Mouse (Mus musculus) mesoderm, embryonic 11.5 days (tissue): Measurements from ENCODE around the gene Cchcr1.
"Not testable (repeated sequence)": the region's sequence is repeated elsewhere in the genome, so short reads cannot be mapped to it uniquely, and the experiment has no call there.

Experiments used
- DNase-seq: peaks from one replicate; pipeline ENCODE4 v3.0.0-alpha.2; 2012; ENCODE audit warnings: low read depth, low spot score

The Cchcr1 gene

DNA sequence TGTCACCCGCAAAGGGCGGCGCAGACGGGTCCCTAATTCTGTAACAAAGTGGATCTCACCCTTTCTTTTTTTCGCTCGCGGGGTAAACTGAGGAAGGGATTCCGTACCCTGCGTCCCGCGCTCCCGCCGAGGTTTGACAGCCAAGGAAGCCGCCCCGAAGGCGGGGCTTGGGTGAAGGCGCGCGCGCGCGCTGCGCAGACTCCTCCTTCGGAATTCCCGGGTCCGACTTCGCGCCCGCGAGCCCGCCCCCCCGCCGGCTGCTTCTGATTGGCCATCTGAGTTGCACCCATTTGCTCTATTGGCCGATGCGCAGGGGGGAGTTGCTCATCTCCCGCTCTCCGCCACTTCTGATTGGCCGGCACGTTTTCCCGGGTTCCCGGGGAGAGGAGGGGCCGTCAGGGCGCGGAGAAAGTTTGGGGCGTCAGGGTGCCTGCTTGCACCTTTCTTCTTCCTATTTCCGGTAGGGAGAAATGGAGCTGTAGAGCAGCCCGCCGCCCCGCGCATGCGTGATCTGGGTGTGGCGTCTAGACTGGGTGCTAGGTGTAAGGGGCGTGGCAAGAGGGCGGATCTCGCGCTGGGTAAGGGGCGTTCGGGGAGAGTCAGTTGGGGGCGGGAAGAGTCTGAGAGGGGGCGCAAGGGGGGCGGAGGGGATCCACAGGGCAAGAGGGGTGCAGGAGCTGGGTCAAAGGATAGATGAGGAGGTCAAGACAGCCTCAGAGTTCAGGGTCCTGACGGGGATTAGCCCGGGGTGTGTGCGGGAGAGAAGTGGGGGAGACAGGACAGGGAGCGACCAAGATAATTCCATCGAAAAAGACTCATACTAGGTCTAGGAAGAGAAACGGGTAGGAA, at the start of gene Cchcr1, which contains the start of gene Tcf19:
Gene Cchcr1 (plus strand): TSS at position 449 of the 849 bp plus-strand sequence.
Gene Tcf19 (minus strand): TSS at position 173 of the 849 bp plus-strand sequence.
- peak; percentile 98 for DNase-seq

GRCm38 (mm10) chr17:35468936-35469335, 48.0 kb upstream of the Cchcr1 start:
- DNase-seq: not testable (repeated sequence)

GRCm38 (mm10) chr17:35469842-35470751, 46.8 kb upstream of the Cchcr1 start, which contains the start of gene H2-Q10:
H2-Q10 (plus strand) TSS chr17:35470089.
- DNase-seq: peak; percentile 29

DNA sequence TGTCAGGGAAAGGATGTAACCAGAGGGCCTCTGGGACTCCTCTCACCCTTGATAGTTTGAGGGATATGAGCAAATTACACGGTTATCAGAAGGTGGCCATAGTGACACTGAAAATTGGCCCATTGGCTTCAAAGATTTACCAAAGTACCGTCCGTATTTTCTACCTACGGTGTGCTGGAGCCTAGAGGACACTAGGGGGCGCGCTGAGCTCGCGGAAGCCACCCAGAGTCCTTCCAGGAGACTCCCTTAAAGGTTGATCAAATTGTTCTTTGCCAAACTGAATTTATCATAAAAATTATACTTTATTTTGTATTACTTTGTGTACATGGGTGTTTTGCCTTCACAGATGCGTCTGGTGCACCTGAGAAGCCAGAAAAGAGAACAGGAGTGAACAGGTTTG, 32.8 kb upstream of the Cchcr1 start:
- DNase-seq: peak; percentile 66

GRCm38 (mm10) chr17:35485702-35486101, 31.2 kb upstream of the Cchcr1 start:
- no peak for DNase-seq

- DNase-seq: no peak
Observed at GRCm38 (mm10) chr17:35486726-35487125, 30.2 kb upstream of the Cchcr1 start.

- DNase-seq: no peak
Observed at GRCm38 (mm10) chr17:35488041-35488440, 28.9 kb upstream of the Cchcr1 start.

- no peak for DNase-seq
Observed at GRCm38 (mm10) chr17:35490320-35490719, 26.6 kb upstream of the Cchcr1 start.

DNA sequence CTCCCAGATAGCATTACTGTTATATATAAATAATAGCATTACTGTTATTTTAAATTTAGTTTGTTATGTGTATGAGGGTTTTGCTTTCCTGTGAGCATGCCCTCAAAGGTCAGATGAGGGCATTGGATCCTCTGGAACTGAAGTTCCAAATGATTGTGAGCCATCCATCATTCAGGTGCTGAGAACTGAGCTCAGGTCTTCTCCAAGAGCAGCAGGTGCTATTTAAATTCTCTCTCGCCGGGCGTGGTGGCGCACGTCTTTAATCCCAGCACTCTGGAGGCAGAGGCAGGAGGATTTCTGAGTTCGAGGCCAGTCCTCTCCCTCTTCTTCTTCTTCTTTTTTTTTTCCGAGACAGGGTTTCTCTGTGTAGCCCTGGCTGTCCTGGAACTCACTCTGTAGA, 19.8 kb upstream of the Cchcr1 start:
- DNase-seq: no peak

DNA sequence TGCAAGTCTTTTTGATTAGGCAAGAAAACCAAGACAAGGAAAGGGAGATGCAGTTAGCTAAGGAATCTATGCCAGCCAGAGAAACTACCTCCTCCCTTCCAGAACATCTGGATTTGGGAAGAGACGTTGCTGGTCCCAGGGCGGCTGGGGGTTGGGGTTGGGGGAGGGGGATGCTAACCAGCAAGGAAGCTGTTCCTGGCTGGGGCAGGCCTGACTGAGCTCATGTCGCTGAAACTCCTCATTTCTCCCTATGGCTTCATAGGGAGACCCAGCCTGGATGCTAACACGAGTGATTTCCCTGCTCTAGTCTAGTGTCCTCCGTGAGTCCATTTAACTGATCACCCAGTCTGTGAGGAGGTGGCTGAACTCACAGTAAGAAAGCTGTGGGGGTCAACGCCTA, 14.7 kb upstream of the Cchcr1 start:
- DNase-seq: no peak

DNA sequence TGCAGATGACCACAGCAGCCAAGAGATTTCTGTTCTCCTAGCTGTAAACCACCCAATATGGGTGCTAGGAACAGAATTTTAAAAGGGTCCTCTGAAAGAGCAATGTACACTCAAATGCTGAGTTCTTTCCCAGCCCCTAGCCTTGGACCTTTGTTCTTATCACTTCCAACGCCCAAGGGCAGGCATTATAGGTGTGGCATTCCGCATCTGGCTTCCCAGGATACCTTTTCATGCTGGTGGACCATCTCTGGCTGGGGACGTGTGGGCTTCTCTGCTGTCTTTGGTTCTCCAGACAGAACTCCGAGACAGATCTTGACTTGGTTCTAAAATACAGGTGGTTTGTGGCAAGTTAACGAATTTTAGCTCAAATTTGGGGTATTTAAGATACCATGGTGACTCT, 14.1 kb upstream of the Cchcr1 start:
- no peak for DNase-seq

DNA sequence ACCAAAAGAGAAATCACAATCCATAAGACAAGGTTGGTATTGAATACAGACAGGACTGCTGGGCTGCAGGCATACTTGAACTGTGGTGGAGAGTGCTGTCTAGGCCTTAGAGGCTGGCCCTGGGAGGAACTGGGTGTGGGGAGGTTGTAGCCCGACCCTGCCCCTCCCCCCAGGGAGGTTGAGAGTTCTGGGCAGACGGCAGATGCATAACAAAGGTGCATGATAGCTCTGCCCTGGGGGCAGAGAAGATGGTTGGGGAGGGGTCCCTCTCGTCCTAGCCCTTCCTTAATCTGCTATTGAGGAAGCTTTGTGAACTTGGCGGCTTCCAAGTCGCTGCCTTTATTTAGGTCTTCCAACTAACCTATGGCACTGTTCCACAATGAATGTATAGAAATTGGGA, 13.1 kb upstream of the Cchcr1 start:
- DNase-seq: no peak

DNA sequence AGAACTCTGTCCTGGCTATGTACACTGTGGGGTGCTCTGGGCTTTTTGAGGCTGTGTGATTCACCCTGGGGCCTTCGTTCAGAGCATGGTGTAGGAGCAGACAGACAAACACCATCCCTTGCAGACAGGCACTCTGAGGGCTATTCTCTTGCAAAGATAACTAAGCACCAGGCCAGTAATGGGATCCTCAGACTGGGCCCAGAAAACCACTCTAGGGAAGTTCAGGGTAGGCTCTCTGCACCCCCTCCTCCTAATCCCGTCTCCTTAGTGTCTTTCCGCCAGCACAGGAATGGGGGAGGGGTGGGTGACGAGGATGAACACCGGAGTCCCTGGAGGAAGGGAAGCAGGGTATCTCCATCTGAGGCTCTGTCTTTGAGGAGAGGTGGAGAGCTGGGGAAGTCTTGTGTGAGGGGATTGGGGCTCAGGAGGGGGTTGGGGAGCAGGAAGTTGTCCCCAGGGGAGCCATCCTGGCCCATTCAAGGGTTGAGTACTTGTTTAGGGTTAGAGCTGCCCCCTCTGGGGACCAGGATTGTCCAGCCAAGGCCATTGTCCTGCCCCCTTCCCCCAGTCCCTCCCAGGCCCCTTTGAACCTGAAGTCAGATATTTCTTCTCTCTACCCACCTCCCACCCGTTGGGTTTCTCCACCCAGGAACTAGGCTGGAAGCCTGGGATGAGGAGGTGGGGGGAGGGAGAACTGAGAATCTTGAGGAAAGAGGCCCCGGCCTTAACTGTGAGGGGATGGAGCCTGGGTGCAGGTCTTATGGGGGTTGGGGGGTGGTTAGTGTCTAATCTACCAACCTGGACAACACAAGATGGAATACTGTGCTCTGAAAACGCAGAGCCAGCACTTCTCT, 12.0 kb upstream of the Cchcr1 start:
- no peak for DNase-seq

GRCm38 (mm10) chr17:35505776-35506175, 11.1 kb upstream of the Cchcr1 start, which contains the start of gene Pou5f1:
Pou5f1 (plus strand) TSS chr17:35506018.
- DNase-seq: no peak

DNA sequence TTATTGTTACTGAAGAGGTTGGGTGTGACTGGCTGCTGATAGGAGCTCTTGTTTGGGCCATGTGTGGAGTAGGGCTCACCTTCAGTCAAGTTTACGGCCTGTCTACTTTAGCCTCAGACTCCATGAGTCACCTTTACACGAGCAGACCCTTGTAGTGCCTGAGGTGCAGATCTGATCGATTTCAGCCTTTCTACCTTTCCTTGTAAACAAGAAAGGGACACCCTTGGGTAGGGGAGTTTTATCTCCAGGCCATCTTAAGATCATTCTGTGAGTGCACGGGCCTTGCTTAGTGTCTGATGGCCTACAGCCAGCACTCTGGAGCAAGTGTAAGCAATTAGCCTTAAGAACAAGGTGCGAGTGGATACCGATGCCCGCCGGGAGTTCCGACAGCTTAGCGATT, 10.0 kb upstream of the Cchcr1 start:
- no peak for DNase-seq

- no peak for DNase-seq
Observed at GRCm38 (mm10) chr17:35507556-35508260, 9.2 kb upstream of the Cchcr1 start.

- not testable (repeated sequence) for DNase-seq
Observed at GRCm38 (mm10) chr17:35508279-35508678, 8.6 kb upstream of the Cchcr1 start.

GRCm38 (mm10) chr17:35509284-35509683, 7.6 kb upstream of the Cchcr1 start:
- no peak for DNase-seq

- no peak for DNase-seq
Observed at GRCm38 (mm10) chr17:35512916-35513626, 3.8 kb upstream of the Cchcr1 start.

GRCm38 (mm10) chr17:35513886-35514285, 3.0 kb upstream of the Cchcr1 start:
- DNase-seq: peak; percentile 76
